Mouse (Mus musculus) ovary, adult 2 months (tissue): ENCODE results near the gene Brap. TPM values are rescaled to one million over a fixed set of nuclear protein-coding genes. Genes with fewer than 3 reads are reported as not detected.

ENCODE experiments used
- polyA plus RNA-seq: library from polyadenylated mRNA; depleted of rRNA; stranded (reverse); fragments of >200 nt; gene quantifications from 2 replicates; pipeline ENCODE4 v1.2.3, GENCODE M21; 2012; rRNA removed

Brap gene
- polyA plus RNA-seq, result 26.7 and 32.8 TPM in 2 replicates

GRCm38 (mm10) chr5:121660059-121660896 is at the start of gene Brap, which contains the start of gene Acad10:
Gene Brap, plus strand, starts transcription at chr5:121660563.
Gene Acad10, minus strand, starts transcription at chr5:121660514.

GRCm38 (mm10) chr5:121618592-121619513 is 41.5 kb upstream of the Brap start, which contains the start of gene Acad12:
Gene Acad12, minus strand, starts transcription at chr5:121618938.

GRCm38 (mm10) chr5:121711174-121711927 is 51.0 kb downstream of the Brap start, which contains the start of gene Atxn2:
Gene Atxn2, plus strand, starts transcription at chr5:121711337.

Other genes starting within 250 kb of the Brap start
- 5.2 and 7.4 TPM in 2 replicates for gene Tmem116, start 208.7 kb upstream of the Brap start, polyA plus RNA-seq
- 63.7 and 83.5 TPM in 2 replicates for gene Erp29, start 208.1 kb upstream of the Brap start, polyA plus RNA-seq
- gene Adam1b, start 157.1 kb upstream of the Brap start, polyA plus RNA-seq, result not detected in 2 replicates
- 5.1 and 5.7 TPM in 2 replicates for gene Adam1a, start 115.1 kb upstream of the Brap start, polyA plus RNA-seq
- 0.47 TPM in 1 of 2 replicates, not detected in the other for gene Gm42878, start 115.1 kb upstream of the Brap start, polyA plus RNA-seq
- gene Mapkapk5, start 114.7 kb upstream of the Brap start, polyA plus RNA-seq, result 21.7 and 27.0 TPM in 2 replicates
- 880 and 1,335 TPM in 2 replicates for gene Aldh2, start 66.7 kb upstream of the Brap start, polyA plus RNA-seq
- gene Acad12, start 41.6 kb upstream of the Brap start, polyA plus RNA-seq, result 8.7 and 12.8 TPM in 2 replicates
- 7.4 and 8.8 TPM in 2 replicates for gene Acad10, start within 50 bp of the Brap start, polyA plus RNA-seq
- gene Atxn2, start 50.8 kb downstream of the Brap start, polyA plus RNA-seq, result 157 and 262 TPM in 2 replicates
- gene Sh2b3, start 177.1 kb downstream of the Brap start, polyA plus RNA-seq, result 61.7 and 87.0 TPM in 2 replicates
- 31.8 and 38.2 TPM in 2 replicates for gene Pheta1, start 188.4 kb downstream of the Brap start, polyA plus RNA-seq